Mouse (Mus musculus) CD8-positive naive resting alpha-beta T cell, adult 2 months (primary cell): ENCODE measurements around the gene Uvrag.
A peak's percentile ranks its signal among the peaks of the same experiment; 100 is the strongest.

Experiments
- DNase-seq, 2 experiments: peaks; one replicate each; pipeline ENCODE4 v3.0.0; 2022; ENCODE audit warnings: low read depth in 2 of 2, low spot score in 2 of 2

Uvrag gene

GRCm38 (mm10) chr7:99025265-99025664 is 115.7 kb downstream of the Uvrag start:
- no peak for DNase-seq

- DNase-seq, result no peak
Measured at GRCm38 (mm10) chr7:99024791-99025190, 116.2 kb downstream of the Uvrag start.

- DNase-seq, result no peak
Measured at GRCm38 (mm10) chr7:99023931-99024330, 117.0 kb downstream of the Uvrag start.

GRCm38 (mm10) chr7:99021277-99021676 is 119.7 kb downstream of the Uvrag start:
- DNase-seq, result no peak

- no peak for DNase-seq
Measured at GRCm38 (mm10) chr7:99020353-99020752, 120.6 kb downstream of the Uvrag start.

GRCm38 (mm10) chr7:99017224-99017844 is 123.6 kb downstream of the Uvrag start:
- no peak for DNase-seq

- no peak for DNase-seq
Measured at GRCm38 (mm10) chr7:99015914-99016313, 125.0 kb downstream of the Uvrag start.

- DNase-seq, result no peak
Measured at GRCm38 (mm10) chr7:99015419-99015818, 125.5 kb downstream of the Uvrag start.

- no peak for DNase-seq
Measured at GRCm38 (mm10) chr7:99014620-99015019, 126.3 kb downstream of the Uvrag start.

GRCm38 (mm10) chr7:99007506-99008354 is 133.2 kb downstream of the Uvrag start:
- DNase-seq, result no peak

- no peak for DNase-seq
Measured at GRCm38 (mm10) chr7:99003231-99003630, 137.7 kb downstream of the Uvrag start.

GRCm38 (mm10) chr7:98998722-98999121 is 142.2 kb downstream of the Uvrag start:
- no peak for DNase-seq

- no peak for DNase-seq
Measured at GRCm38 (mm10) chr7:98997760-98998159, 143.2 kb downstream of the Uvrag start.

GRCm38 (mm10) chr7:98996791-98997190 is 144.2 kb downstream of the Uvrag start:
- no peak for DNase-seq

- DNase-seq, result no peak
Measured at GRCm38 (mm10) chr7:98995126-98995727, 145.7 kb downstream of the Uvrag start.

- no peak for DNase-seq
Measured at GRCm38 (mm10) chr7:98994137-98994536, 146.8 kb downstream of the Uvrag start.

GRCm38 (mm10) chr7:98993395-98993794 is 147.5 kb downstream of the Uvrag start:
- peak; percentile 9 to 11 for DNase-seq

GRCm38 (mm10) chr7:98991204-98991761 is 149.7 kb downstream of the Uvrag start:
- no peak for DNase-seq

GRCm38 (mm10) chr7:98990510-98990909 is 150.4 kb downstream of the Uvrag start:
- DNase-seq, result no peak

GRCm38 (mm10) chr7:98986962-98987441 is 153.9 kb downstream of the Uvrag start:
- DNase-seq, result no peak

GRCm38 (mm10) chr7:98985935-98986334 is 155.0 kb downstream of the Uvrag start:
- no peak for DNase-seq

GRCm38 (mm10) chr7:98985489-98985888 is 155.5 kb downstream of the Uvrag start:
- DNase-seq, result no peak
